Mouse (Mus musculus): ENCODE measurements around the gene Gdf7. TPM values are rescaled to one million over a fixed set of nuclear protein-coding genes. Genes with fewer than 3 reads are reported as not detected.

Gdf7 gene
- polyA plus RNA-seq, 1 experiment from 2014 or later: 0.37 TPM

DNA sequence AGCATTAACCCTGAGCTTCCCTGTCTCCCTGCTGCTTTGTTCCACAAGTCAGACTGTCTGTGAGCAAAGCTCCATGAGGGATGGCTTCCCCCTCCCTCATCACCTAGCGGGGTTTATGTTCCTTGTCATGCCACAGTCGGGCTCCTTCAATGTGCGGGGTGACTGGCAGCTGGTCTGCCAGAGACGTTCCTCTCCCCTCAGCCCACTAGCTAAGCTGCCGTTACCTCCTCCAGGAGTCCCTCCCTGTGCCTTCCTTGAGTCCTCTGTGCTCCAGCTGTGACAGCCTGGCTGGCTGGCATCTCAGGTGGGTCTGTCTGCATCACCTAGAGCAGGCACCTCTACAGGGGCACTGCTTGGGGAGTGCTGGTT lies 30.4 kb upstream of the Gdf7 start:
- Histone ChIP-seq H3K4me2 (ENCODE audit: low read depth) (no peak overlapping the region), H3K4me1 (ENCODE audit: control insufficient read depth, insufficient read depth, low read length) (peaks cover 3% of the 10 kb centered on the region; the same call in 1 of the 2 replicates), H3K9me3 (ENCODE audit: control insufficient read depth, low read length) (no peaks in the 10 kb centered on the region), H3K9ac (ENCODE audit: low read length) (0 out of 2 replicates have a peak overlapping the region, but pooled peaks have one; percentile 10), H3K36me3 (ENCODE audit: control insufficient read depth, insufficient read depth, low read length) (no peaks in the 10 kb centered on the region), H3K4me3 (ENCODE audit: low read depth, low read length) (no peak overlapping the region), H3K27me3 (ENCODE audit: control insufficient read depth, insufficient read depth, low read length) (no peaks in the 10 kb centered on the region), H3K27ac (ENCODE audit: low read depth, low read length) (0 out of 2 replicates have a peak overlapping the region, but pooled peaks have one; percentile 6)
- DNase-seq (ENCODE audit: low spot score): no peak
- no peak for ATAC-seq (ENCODE audit: insufficient read depth, low FRiP score, low TSS enrichment)
- 62% methylated on average over 5 of the region's 5 CpGs for WGBS

DNA sequence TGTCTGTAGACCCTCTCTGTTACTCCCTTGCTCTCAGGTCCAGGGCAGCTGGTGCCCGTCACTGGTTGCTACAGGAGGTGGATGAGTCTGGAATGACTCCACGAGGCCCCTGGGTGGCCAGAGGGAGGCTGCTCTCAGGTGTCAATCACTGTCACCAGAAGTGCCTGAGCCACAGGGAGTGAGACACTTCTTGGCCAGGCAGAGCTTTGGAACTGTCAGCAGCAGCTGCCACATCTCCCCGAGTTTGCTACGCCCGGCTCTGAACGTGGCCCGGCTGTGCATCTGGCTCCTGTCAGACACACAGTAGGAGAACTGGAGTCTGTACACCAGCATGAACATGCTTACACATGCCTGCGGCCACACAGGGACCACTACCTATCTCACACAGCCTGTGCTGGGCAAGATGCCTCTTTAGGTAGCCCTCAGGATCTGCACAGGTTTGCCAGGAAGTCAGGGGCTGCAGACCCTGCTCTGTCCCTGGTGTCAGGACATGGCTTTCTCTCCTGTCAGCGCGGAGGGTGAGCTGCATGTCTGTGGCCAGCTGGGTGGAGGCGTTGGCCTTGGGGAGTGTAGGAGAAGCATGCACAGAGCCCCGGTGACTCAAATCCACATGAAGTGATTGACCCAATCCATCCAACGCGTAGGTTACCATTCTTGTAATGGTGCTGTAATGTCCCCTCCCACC lies 29.9 kb upstream of the Gdf7 start:
- WGBS: 83% methylated on average over 14 of the region's 14 CpGs
- ATAC-seq (ENCODE audit: insufficient read depth, low FRiP score, low TSS enrichment): no peak
- Histone ChIP-seq H3K9ac (ENCODE audit: low read length) (no peak overlapping the region), H3K4me2 (ENCODE audit: low read depth) (no peak overlapping the region), H3K9me3 (ENCODE audit: control insufficient read depth, low read length) (no peaks in the 10 kb centered on the region), H3K27me3 (ENCODE audit: control insufficient read depth, insufficient read depth, low read length) (no peaks in the 10 kb centered on the region), H3K36me3 (ENCODE audit: control insufficient read depth, insufficient read depth, low read length) (no peaks in the 10 kb centered on the region), H3K4me1 (ENCODE audit: control insufficient read depth, insufficient read depth, low read length) (peaks cover 3% of the 10 kb centered on the region; the same call in 1 of the 2 replicates), H3K4me3 (ENCODE audit: low read depth, low read length) (no peak overlapping the region), H3K27ac (ENCODE audit: low read depth, low read length) (no peak overlapping the region)
- no peak for DNase-seq (ENCODE audit: low spot score)

GRCm38 (mm10) chr12:8329236-8329635 lies 27.5 kb upstream of the Gdf7 start:
- H3K27ac ChIP-seq (ENCODE audit: low read depth, low read length): no peak overlapping the region
- no peaks in the 10 kb centered on the region for H3K27me3 ChIP-seq (ENCODE audit: control insufficient read depth, insufficient read depth, low read length)
- no peaks in the 10 kb centered on the region for H3K9me3 ChIP-seq (ENCODE audit: control insufficient read depth, low read length)
- no peak overlapping the region for H3K4me3 ChIP-seq (ENCODE audit: low read depth, low read length)
- H3K4me1 ChIP-seq (ENCODE audit: control insufficient read depth, insufficient read depth, low read length): peaks cover 3% of the 10 kb centered on the region; the same call in 1 of the 2 replicates
- H3K4me2 ChIP-seq (ENCODE audit: low read depth): no peak overlapping the region
- ATAC-seq (ENCODE audit: insufficient read depth, low FRiP score, low TSS enrichment) (no peak), DNase-seq (ENCODE audit: low spot score) (no peak)
- no peak overlapping the region for H3K9ac ChIP-seq (ENCODE audit: low read length)
- H3K36me3 ChIP-seq (ENCODE audit: control insufficient read depth, insufficient read depth, low read length): no peaks in the 10 kb centered on the region
- 90% methylated on average over 7 of the region's 7 CpGs for WGBS

DNA sequence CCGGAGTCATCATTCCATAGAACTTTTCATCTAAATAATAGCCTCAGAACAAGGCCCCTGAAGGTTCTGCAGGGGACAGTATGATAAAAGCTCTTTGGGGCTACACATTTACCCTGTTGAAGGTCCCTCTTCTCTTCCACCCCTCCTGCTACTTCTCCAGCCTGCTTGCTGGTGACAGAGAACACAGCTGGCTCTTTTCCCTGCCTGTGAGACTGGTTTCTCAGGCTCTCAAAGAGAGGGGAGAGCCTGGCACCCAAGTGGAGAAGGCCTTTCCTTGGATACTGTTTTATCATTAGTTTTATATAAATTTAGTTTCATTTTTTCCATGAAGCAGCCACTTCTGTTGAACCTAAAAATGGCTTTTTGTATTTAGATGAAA lies 25.9 kb upstream of the Gdf7 start:
- Histone ChIP-seq H3K27ac (ENCODE audit: low read depth, low read length) (peak overlapping the region; percentile 42; the same call in 1 of the 2 replicates), H3K27me3 (ENCODE audit: control insufficient read depth, insufficient read depth, low read length) (no peaks in the 10 kb centered on the region), H3K4me2 (ENCODE audit: low read depth) (no peak overlapping the region), H3K4me1 (ENCODE audit: control insufficient read depth, insufficient read depth, low read length) (peaks cover 3% of the 10 kb centered on the region; the same call in 1 of the 2 replicates), H3K4me3 (ENCODE audit: low read depth, low read length) (no peak overlapping the region), H3K9ac (ENCODE audit: low read length) (peak overlapping the region; percentile 63), H3K9me3 (ENCODE audit: control insufficient read depth, low read length) (no peaks in the 10 kb centered on the region), H3K36me3 (ENCODE audit: control insufficient read depth, insufficient read depth, low read length) (no peaks in the 10 kb centered on the region; the same call in none of the 2 replicates)
- ATAC-seq (ENCODE audit: insufficient read depth, low FRiP score, low TSS enrichment) (no peak), DNase-seq (ENCODE audit: low spot score) (no peak)
- WGBS: 73% methylated on average over 1 of the region's 1 CpGs

GRCm38 (mm10) chr12:8326825-8327674 lies 25.3 kb upstream of the Gdf7 start:
- DNase-seq (ENCODE audit: low spot score): peak; percentile 94
- no peak overlapping the region for H3K4me3 ChIP-seq (ENCODE audit: low read depth, low read length)
- 31% methylated on average over 17 of the region's 17 CpGs for WGBS
- peak overlapping the region; percentile 63 for H3K9ac ChIP-seq (ENCODE audit: low read length)
- H3K9me3 ChIP-seq (ENCODE audit: control insufficient read depth, low read length): no peaks in the 10 kb centered on the region
- ATAC-seq (ENCODE audit: insufficient read depth, low FRiP score, low TSS enrichment): peak; percentile 96
- no peak overlapping the region for H3K4me2 ChIP-seq (ENCODE audit: low read depth)
- peak overlapping the region; percentile 42; the same call in 1 of the 2 replicates for H3K27ac ChIP-seq (ENCODE audit: low read depth, low read length)
- no peaks in the 10 kb centered on the region for H3K27me3 ChIP-seq (ENCODE audit: control insufficient read depth, insufficient read depth, low read length)
- peaks cover 3% of the 10 kb centered on the region; the same call in 1 of the 2 replicates for H3K4me1 ChIP-seq (ENCODE audit: control insufficient read depth, insufficient read depth, low read length)
- H3K36me3 ChIP-seq (ENCODE audit: control insufficient read depth, insufficient read depth, low read length): no peaks in the 10 kb centered on the region; the same call in none of the 2 replicates

- H3K9ac ChIP-seq (ENCODE audit: low read length): no peak overlapping the region
- H3K4me1 ChIP-seq (ENCODE audit: control insufficient read depth, insufficient read depth, low read length): peaks cover 3% of the 10 kb centered on the region; the same call in 1 of the 2 replicates
- DNase-seq (ENCODE audit: low spot score) (no peak), ATAC-seq (ENCODE audit: insufficient read depth, low FRiP score, low TSS enrichment) (no peak)
- WGBS: 91% methylated on average over 17 of the region's 17 CpGs
- no peak overlapping the region for H3K4me3 ChIP-seq (ENCODE audit: low read depth, low read length)
- H3K4me2 ChIP-seq (ENCODE audit: low read depth): no peak overlapping the region
- H3K27ac ChIP-seq (ENCODE audit: low read depth, low read length): no peak overlapping the region
- H3K36me3 ChIP-seq (ENCODE audit: control insufficient read depth, insufficient read depth, low read length): no peaks in the 10 kb centered on the region; the same call in none of the 2 replicates
- no peaks in the 10 kb centered on the region for H3K9me3 ChIP-seq (ENCODE audit: control insufficient read depth, low read length)
- no peaks in the 10 kb centered on the region for H3K27me3 ChIP-seq (ENCODE audit: control insufficient read depth, insufficient read depth, low read length)
Measured at GRCm38 (mm10) chr12:8325943-8326522, 24.3 kb upstream of the Gdf7 start.

- Histone ChIP-seq H3K9me3 (ENCODE audit: control insufficient read depth, low read length) (no peaks in the 10 kb centered on the region), H3K36me3 (ENCODE audit: control insufficient read depth, insufficient read depth, low read length) (no peaks in the 10 kb centered on the region; the same call in none of the 2 replicates), H3K27ac (ENCODE audit: low read depth, low read length) (no peak overlapping the region), H3K9ac (ENCODE audit: low read length) (no peak overlapping the region), H3K4me2 (ENCODE audit: low read depth) (no peak overlapping the region), H3K4me1 (ENCODE audit: control insufficient read depth, insufficient read depth, low read length) (peaks cover 3% of the 10 kb centered on the region; the same call in 1 of the 2 replicates), H3K4me3 (ENCODE audit: low read depth, low read length) (no peak overlapping the region), H3K27me3 (ENCODE audit: control insufficient read depth, insufficient read depth, low read length) (no peaks in the 10 kb centered on the region)
- DNase-seq (ENCODE audit: low spot score) (no peak), ATAC-seq (ENCODE audit: insufficient read depth, low FRiP score, low TSS enrichment) (no peak)
- 91% methylated on average over 13 of the region's 13 CpGs for WGBS
Measured at GRCm38 (mm10) chr12:8325245-8325942, 23.6 kb upstream of the Gdf7 start.

- WGBS: 87% methylated on average over 10 of the region's 10 CpGs
- DNase-seq (ENCODE audit: low spot score) (no peak), ATAC-seq (ENCODE audit: insufficient read depth, low FRiP score, low TSS enrichment) (no peak)
- Histone ChIP-seq H3K9me3 (ENCODE audit: control insufficient read depth, low read length) (no peaks in the 10 kb centered on the region), H3K4me1 (ENCODE audit: control insufficient read depth, insufficient read depth, low read length) (peaks cover 3% of the 10 kb centered on the region; the same call in 1 of the 2 replicates), H3K27ac (ENCODE audit: low read depth, low read length) (no peak overlapping the region), H3K27me3 (ENCODE audit: control insufficient read depth, insufficient read depth, low read length) (no peaks in the 10 kb centered on the region), H3K4me3 (ENCODE audit: low read depth, low read length) (no peak overlapping the region), H3K9ac (ENCODE audit: low read length) (no peak overlapping the region), H3K4me2 (ENCODE audit: low read depth) (no peak overlapping the region), H3K36me3 (ENCODE audit: control insufficient read depth, insufficient read depth, low read length) (peaks cover 2% of the 10 kb centered on the region)
Measured at GRCm38 (mm10) chr12:8324086-8324485, 22.3 kb upstream of the Gdf7 start.

Measured in neural tube, embryonic 11.5 days (tissue).